Mouse (Mus musculus): Measurements from ENCODE around the gene Hdac11.

Gene Hdac11

DNA sequence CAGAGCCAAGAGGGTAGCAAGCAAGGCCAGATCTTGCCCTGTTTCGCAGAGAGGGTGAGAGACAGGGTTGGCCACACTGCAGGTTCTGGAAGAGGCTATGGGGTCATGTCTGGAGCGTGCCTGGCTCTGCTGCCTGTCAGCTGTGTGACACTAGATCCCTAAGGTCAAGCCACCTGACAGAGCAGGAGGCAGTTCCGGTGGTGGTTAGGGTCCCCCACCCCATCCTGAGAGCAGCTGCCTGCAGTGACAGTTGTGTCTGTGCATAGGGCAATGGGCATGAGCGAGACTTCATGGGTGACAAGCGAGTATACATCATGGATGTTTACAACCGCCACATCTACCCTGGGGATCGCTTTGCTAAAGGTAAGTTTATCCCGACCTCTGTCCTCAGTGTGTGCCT, 12.7 kb downstream of the Hdac11 start:
- no peak for DNase-seq (ENCODE audit: low read depth, low spot score)

DNA sequence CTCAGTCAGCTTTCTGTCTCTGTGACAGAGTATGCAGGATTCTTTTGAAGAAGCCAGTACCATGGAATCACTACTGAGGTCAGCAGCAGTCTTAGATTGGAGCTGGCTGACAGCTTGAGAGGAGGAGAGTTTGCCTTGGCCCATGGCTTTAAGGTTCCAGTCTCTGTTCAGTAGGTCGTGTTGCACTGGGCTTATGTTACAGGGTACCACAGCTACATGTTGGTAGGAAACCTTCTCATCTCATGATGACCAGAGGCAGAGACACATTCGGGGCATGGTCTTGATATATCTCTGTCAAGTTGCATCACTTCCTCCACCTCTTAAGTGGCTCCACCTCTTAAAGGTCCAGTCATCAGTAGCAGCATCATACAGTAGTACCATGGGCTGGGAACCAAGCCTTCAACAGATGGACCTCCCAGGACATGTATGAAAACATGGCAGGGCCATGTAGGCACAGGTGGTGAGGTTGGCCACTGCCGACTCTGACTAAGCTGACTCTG, 15.0 kb downstream of the Hdac11 start:
- DNase-seq (ENCODE audit: low read depth, low spot score), result no peak

DNA sequence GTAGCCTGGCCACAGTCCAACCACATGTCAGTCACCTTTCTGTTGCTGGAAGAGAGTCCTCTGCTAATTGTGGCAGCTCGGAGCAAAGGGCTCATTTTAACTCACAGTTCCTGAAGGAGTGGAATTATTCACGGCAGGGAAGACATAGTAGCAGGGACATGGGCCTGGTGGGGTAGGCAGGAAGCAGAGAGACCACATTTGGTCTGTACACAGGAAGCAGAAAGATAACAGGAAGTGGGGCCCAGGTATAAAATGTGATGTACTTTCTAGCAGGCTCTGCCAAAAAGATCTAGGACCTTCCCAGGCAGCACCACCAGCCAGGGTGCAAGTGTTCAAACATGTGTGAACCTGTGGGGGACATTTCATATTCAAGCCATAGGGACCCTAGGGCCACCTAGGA, 15.9 kb downstream of the Hdac11 start:
- no peak for DNase-seq (ENCODE audit: low read depth, low spot score)

DNA sequence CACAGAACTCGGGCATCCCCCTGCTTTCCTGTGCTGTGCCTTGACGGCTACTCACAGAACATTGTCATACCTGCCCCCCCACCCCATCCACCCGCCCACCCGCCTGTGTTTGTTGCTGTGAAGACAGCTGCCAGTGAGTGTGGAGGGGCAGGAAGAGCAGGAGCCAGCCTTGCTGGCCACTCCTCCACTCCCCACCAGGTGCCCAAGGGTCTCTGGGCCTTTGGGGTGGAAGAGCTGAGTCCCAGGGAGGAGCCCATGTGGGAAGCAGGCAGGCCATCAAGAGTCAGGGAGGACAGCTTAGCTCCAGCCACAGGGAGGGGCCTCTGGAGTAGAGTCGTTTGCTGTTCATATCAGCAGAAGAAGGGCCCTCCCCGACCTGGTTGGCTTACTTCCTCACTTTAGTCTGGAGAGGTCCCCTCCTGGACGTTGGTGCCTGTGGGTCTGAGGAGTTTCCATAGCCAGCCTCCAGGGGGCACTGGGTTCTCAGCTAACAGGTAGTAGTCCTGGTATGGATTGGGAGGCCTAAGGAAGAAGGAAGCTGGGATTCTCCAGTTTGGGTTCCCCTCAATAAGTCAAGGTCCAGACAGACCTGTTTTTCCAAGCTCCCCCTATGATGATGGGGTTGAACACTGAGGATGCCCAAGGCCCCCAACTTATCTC, 16.9 kb downstream of the Hdac11 start:
- no peak for DNase-seq (ENCODE audit: low read depth, low spot score)

DNA sequence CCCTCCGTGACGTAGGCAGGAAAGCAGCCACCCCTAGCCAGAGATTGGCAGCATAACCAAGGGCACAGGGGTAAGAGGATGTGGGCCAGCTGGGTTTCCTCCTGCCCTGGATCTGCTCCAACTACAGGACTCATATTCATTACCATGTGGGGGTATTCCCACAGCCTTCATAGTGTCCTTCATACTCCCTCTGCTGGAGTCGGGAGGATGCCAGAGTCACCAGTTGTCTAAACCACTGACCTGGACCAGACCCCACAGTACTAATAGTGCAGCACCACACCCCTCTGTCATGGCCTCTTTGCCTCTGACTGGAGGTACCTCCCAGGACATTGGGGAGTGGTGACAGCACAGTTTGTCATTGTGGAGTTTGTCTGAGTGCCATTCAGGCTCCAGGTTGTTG, 17.7 kb downstream of the Hdac11 start:
- DNase-seq (ENCODE audit: low read depth, low spot score), result no peak

DNA sequence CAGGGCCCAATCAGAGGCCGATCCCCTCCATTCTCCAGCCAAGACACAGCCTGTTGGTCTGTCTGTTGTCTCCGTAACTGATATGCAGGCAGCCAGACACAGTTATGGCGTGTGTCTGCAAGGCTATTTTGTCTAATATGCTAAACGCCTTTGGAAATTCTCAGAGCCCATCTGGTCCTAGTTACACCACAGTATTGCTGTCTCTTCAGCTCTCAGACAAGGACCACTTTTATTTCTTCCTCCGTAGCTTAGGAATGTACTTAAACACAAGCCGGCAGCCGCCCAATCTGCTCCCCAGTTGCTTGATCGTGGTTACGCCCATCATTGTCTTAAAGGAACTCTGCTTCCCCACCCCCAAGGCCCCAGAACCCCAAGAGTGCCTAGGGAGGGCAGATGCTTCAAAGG, 24.3 kb downstream of the Hdac11 start:
- no peak for DNase-seq (ENCODE audit: low read depth, low spot score)

DNA sequence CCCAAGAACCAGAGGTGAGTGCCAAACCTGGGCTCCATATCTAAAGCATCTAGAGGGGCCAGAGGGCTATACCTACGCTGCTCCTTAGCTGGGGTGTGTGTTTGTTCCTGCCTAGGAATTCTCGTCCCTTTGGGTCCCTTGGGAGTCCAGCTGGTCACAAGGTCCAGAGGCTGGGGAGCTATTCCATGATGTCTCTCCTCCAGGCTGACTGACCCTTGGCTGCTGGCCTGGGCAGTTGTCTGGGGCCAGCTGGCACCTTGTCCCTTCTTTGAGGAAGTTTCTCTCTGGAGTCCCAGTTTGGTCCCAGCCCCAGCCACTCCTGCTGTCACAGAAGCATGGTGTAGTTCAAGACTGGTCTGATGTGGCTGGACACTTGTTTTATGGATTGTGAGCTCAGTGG, 24.9 kb downstream of the Hdac11 start:
- DNase-seq (ENCODE audit: low read depth, low spot score), result no peak

DNA sequence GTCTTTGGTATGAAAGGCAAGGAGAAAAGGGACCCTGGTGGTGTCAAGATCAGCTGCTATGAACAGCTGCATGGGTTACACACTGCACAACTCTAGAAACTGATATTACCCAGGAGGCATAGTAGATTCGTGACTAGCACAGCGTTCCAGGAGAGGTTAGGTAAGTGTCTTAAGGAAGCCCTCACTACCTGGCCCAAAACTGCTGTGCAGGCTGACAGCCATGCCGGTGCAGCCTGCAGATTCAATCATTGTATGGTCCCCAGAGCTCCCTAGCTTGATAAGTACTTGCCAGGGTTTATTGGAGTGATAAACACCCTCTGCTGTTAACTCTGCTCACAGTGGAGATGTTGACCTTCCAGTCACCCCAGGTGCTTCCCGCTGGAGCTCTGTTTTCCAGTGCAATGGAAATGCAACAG, 25.6 kb downstream of the Hdac11 start:
- no peak for DNase-seq (ENCODE audit: low read depth, low spot score)

DNA sequence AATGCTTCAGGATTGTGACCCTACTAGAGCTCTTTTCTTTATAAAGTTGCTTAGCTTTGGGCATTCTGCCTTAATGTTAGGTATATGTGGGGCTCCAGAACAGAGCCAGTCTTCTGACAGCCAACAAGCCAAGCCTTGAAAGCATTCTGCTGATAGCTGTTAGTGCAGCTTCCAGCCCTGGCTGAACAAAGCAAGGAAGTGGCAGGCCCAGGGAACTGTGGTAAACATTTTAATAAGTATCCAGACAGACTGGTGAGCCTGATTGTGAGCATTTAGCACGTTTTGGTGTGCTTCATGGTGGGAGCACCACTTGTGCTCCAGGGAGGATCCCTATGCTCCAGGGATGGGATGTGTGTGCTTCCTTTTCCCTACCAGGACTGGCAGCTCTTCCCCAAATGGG, 26.6 kb downstream of the Hdac11 start:
- no peak for DNase-seq (ENCODE audit: low read depth, low spot score)

DNA sequence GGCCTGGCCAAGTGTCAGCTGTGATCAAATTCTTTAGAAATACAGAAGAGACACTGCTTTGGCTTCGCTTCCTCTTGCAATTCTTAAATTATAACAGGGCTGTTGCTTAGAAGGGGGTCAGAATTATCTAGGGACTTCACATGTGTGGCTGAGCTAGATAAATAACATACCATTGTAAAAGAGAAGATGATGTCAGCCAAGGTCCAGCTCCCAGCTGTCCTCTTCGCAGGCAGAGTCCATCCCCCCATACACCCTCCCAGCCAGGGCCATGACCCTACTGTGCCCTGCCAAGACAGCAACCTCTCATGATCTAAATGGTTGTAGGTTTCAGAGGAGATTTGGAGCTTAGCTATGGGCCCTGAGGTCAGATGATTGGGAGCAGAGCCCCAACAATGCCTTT, 27.5 kb downstream of the Hdac11 start:
- no peak for DNase-seq (ENCODE audit: low read depth, low spot score)

DNA sequence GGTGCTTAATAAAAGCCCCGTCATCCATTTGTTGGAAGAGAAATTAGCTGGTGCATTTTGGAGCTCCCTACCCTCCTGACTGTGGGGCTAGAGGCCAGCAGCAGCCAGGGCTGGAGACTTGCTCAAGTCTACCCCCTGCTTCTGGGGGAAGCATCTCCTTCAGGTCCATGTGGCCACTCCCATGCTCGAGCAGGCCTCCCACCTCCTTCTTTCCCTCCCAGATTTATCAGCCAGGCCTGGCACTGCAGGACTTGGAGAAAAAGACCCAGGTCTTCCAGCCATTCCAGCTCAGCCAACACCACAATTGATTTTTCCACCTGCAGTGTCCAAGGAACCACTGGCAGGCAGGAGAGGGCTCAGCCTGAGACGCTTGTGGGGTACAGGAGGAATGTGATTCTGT, 28.3 kb downstream of the Hdac11 start:
- no peak for DNase-seq (ENCODE audit: low read depth, low spot score)

DNA sequence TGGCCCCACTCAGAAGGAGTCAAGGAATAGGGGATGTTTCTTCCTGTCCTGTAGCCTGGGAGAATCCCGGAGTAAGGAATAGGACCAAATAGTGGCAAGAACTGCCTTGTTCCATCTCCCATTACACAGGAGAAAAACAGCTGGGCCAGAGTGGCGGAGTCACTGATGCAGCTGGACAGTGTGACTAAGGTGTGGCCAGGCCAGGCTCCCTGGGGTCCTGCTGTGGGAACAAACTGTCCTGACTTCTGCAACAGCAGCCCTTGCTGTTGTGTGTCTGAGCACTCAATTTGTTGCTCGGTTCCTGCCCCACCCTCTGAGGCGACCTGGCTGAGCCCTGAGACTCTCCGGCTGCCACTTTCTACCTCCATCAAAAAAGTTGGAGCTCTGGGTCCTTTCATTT, 29.0 kb downstream of the Hdac11 start:
- no peak for DNase-seq (ENCODE audit: low read depth, low spot score)

DNA sequence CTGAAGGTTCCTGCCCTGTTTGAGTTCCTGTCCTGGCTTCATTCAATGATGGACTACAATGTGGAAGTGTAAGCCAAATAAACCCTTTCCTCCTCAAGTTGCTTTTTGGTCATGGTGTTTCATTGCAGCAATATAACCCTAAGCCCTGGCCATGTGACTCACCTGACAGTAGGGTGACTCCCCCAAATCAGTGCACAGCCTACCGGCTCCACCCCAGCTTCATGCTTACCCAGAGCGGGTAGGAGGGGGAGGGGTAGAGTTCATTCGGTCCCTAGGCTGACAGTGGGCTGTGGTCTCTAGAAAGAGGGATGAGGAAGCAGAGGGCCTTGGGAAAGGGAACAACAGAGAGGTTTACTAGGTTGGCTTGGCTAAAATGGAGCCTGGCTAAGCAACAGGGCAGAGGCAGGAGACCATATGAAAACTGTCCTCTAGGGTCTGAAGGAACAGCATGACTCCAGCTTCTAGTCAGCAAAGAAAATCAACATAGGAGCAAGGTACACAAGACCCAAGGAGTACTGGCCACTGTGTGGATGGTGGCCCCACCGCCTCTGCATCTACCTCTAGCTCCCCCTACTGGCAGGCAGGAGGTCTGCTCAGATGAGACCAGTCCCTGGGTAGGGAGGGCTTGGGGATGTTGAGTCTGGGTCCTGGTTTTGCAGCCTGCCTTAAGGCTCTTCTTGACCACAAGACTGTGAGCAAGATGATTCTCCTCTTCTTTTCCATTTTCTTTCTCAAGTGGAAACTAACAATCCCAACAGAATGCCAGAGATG, 29.9 kb downstream of the Hdac11 start:
- no peak for DNase-seq (ENCODE audit: low read depth, low spot score)

DNA sequence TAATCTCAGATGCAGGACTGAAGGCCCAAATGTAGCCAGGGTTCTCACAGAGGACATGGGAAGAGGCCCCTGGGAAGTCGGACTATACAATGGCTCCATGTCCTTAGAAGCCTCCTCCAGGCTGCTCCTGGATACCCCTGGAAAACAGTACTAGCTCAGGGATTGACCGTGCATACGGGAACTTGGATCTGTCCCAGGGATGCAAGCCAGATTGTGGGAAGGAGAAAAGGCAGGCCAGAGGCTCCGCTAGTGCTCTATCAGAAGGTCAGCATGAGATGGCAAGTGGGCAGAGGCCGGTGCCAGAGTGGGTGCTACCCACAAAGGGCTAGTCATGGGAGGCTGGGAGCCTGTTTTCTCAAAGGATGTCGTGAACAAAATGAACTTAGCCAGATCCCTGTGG, 30.5 kb downstream of the Hdac11 start:
- no peak for DNase-seq (ENCODE audit: low read depth, low spot score)

DNA sequence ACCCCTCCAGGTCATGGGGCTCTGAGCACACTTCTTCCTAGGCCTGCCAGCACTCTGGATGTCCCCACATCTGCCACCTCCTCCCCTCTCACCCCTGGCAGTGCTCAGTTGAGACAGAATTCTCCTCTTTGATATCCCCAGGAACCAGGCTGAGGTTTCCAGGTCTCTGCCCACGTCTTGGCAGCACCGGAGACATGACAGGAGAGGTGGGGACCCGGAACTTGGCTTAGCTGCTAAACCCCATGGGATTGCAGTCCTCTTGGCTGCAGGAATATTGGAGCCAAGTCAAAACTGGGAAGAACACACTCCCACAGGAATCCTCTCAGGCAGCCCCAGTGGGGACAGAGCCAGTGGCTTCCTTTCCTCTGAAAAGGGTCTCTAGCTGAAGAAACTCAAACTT, 31.4 kb downstream of the Hdac11 start:
- DNase-seq (ENCODE audit: low read depth, low spot score), result no peak

DNA sequence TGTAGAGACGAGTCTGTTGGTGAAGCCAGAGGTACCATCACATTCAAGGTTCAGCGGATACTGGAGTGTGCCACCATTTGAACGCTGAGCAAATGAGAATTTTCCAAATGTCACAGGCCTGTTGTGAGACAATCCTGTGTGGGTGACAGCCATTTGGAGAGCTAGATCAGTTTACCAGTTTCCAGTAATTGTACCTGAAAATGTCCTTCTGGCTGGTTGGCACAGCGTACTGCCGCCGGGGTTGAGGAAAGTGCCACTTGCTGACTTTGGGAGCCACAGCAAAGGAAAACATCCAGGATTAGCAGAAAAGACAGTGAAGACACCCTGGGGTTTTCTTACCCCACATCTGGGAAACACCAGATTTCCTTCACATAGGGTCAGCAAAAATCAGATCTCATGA, 33.5 kb downstream of the Hdac11 start:
- DNase-seq (ENCODE audit: low read depth, low spot score), result no peak

DNA sequence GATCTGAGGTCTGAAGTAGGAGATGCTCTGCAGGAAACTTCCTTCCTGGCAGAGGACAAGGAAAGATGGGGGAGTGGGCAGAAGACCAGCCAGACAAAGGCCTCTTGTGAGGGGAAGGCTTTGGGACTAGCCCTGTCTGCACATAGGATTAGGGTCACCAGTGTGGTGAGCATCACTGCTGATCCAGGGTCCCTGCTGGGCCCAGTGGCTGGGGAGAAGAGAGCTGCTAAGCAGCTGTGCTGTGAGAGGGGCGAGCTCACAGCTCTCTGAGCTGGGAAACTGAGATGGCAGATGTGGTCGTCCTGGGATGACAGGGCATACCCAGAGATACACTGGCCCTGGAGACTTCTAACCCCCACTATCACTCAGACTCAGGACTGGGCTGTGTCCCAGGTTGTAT, 35.0 kb downstream of the Hdac11 start:
- DNase-seq (ENCODE audit: low read depth, low spot score), result no peak

DNA sequence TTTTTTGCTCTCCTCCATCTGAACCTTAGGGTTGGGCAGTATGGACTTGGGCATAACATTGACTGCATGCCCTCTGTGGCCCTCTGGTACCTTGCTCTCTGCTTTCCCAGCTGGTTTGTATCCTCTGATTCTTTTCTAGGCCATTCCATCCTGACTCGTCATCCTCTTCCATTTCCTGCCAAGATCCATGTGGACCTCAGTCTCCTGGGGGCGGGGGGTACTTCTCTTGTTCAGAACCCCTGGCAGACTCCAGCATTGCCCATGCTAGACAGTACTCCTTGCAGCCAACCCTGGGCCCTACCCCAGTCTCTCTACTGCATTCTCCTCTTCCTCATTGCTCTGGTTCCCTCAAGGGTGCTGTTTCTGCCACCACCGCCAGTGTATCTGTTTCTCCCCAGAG, 36.0 kb downstream of the Hdac11 start:
- DNase-seq (ENCODE audit: low read depth, low spot score), result no peak

DNA sequence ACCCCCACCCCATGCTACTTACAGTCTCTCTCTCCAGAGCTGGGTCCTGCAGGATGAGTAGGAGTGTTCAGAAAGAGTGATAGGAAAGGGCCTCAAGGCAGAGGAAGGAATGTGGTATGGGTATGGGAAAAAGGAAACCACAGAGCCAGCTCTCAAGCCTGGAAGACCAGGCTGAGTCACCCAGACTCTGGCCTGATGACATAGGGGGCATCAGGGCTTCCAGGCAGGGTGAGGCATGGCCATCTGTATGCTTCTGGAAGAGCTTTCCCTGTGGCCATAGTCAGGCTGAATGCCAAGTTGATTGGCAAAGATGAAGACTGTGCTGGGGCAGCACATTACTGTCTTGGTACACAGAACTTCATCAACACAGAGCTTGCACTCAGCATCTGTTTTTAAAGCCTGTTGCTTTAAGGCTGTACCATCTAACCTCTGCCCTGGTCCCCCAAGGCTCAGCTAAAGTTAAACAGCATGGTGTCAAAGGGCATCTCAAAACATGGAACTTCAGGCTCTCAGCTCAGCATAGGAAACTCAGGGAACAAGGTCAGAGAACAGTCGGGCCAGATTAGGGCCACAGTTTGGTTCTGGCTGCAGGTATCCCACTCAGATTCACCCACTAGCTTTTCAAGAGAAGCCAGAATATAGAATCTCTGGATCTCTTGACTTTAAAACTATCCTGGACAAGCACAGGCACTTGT, 36.5 kb downstream of the Hdac11 start:
- DNase-seq (ENCODE audit: low read depth, low spot score), result no peak

DNA sequence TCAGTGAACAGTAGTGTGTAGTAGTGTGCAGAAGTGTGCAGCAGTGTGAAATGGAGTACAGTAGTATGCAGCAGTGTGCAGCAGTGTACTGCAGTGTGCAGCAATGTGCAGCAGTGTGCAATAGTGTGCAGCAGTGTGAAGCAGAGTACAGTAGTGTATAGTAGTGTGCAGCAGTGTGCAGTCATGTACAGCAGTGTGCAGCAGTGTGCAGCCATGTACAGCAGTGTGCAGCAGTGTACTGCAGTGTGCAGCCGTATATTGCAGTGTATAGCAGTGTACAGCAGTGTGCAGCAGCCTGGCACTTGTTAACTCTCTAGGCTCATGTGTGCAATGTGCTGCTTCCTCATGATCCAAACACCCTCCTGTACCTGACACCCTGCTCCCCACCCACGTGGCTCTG, 42.0 kb downstream of the Hdac11 start:
- no peak for DNase-seq (ENCODE audit: low read depth, low spot score)

DNA sequence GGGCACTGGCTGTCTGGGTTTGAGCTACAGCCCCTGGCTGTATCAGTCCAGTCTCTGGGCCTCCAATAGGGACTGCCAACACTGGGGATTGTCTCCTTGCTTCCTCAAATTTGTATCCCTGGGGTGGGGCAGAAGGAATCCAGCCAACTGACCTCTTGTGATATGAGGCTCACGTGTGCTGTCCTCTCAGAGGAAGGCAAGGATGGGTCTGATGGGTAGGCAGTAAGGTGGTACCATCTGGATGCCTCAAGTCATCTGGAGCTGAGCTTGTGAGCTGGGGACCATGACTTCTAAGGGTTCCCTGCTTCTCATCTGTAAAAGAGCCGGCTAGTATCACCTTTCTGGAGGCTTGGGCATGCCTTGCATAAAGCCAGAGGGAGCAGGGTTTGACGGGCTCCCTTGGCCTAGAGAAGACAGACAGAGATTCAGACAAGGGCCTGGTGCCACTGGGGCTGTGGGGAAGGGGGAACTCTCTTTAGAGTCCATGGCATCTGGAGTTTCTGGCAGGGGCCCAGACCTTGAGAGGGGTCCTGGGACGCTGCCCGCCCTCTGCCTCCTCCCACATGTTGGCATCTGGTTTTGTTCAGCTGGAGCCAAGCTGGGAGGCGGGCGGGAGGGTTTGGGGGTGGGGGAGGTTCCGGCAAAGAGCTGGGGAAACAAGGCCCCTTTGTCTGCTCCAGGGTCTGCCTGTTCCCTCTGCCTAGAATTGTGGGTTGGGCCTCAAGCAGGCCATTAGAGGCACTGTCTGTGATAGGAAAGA, 44.1 kb downstream of the Hdac11 start:
- DNase-seq (ENCODE audit: low read depth, low spot score), result no peak

DNA sequence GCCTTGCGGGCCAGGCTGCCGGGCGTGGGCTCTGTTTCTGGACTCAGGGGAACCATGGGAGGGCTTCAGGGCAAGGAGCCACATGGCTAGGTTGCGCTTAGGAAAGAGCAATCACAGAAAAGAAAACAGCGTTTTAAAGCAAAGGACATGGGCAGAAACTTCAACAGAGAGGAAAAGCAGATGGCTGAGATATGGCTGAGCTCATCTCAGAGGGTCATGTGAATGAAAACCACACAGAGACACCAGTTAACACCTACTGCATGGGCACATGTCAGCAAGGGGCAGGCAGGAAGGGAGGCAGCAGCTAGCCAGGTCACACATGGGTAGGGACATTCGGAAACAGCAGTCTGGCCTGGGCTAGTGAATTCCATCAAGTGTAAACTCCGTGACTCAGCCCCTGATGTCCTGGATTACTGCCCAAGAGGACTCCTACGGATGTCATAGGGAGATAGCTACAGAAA, 45.4 kb downstream of the Hdac11 start:
- no peak for DNase-seq (ENCODE audit: low read depth, low spot score)
